Mouse (Mus musculus) ES-E14 (cell line): ENCODE data around the gene Trpv4. TPM values are rescaled to one million over a fixed set of nuclear protein-coding genes. Genes with fewer than 3 reads are reported as not detected.

Experiments
- DNase-seq: peaks from one replicate; pipeline ENCODE4 v3.0.0-alpha.2; 2013; ENCODE audit warnings: low read depth, low spot score
- H3K27ac ChIP-seq: 2 replicates; pipeline ENCODE4 v1.5.1; 2012; ENCODE audit warnings: low read depth, mild to moderate bottlenecking, low read length, moderate library complexity, mixed read lengths; ENCODE audit not compliant: poor library complexity, insufficient read depth, severe bottlenecking
- H3K36me3 ChIP-seq: 2 replicates; pipeline ENCODE4 v1.6.1; 2012; ENCODE audit warnings: mild to moderate bottlenecking, low read length, moderate library complexity, mixed read lengths; ENCODE audit not compliant: control insufficient read depth, poor library complexity, insufficient read depth, severe bottlenecking
- H3K4me1 ChIP-seq, 2 experiments: fragments of 150-350 bp in 1 of 2; sonication (generic) in 1 of 2; 2 replicates each; pipeline ENCODE4 v1.6.1; 2012; ENCODE audit warnings: low read length in 2 of 2, mild to moderate bottlenecking in 1 of 2, mixed read lengths in 1 of 2; ENCODE audit not compliant: control insufficient read depth in 2 of 2, insufficient read depth in 2 of 2, poor library complexity in 1 of 2
- H3K4me3 ChIP-seq, 2 experiments: fragments of 150-350 bp in 1 of 2; sonication (generic) in 1 of 2; 2 replicates each; pipeline ENCODE4 v1.5.1; 2012; ENCODE audit warnings: low read length in 2 of 2, low read depth in 1 of 2, mild to moderate bottlenecking in 1 of 2, mixed read lengths in 1 of 2; ENCODE audit not compliant: insufficient read depth in 1 of 2, poor library complexity in 1 of 2, severe bottlenecking in 1 of 2
- H3K9ac ChIP-seq: 2 replicates; pipeline ENCODE4 v1.6.1; 2012; ENCODE audit warnings: low read depth, mild to moderate bottlenecking, low read length, mixed read lengths; ENCODE audit not compliant: poor library complexity, insufficient read depth, severe bottlenecking
- H3K9me3 ChIP-seq: fragments of 150-350 bp; sonication (generic); 2 replicates; pipeline ENCODE4 v1.6.1; 2012; ENCODE audit warnings: low read depth, mild to moderate bottlenecking, low read length; ENCODE audit not compliant: control insufficient read depth, insufficient read depth
- CHD2 ChIP-seq: IDR thresholded peaks from 2 replicates; pipeline ENCODE4 v1.6.1; 2014; ENCODE audit warnings: mild to moderate bottlenecking, low read depth, low read length, inconsistent platforms
- HCFC1 ChIP-seq: IDR thresholded peaks from 2 replicates; pipeline ENCODE4 v1.6.1; 2012; ENCODE audit warnings: low read length, inconsistent platforms, borderline replicate concordance; ENCODE audit not compliant: insufficient read depth
- MAFK ChIP-seq: IDR thresholded peaks from 2 replicates; pipeline ENCODE4 v1.6.1; 2014; ENCODE audit warnings: mild to moderate bottlenecking, low read depth, low read length, inconsistent platforms; ENCODE audit not compliant: insufficient read depth
- ZC3H11A ChIP-seq: IDR thresholded peaks from 2 replicates; pipeline ENCODE4 v1.6.1; 2012; ENCODE audit warnings: low read depth, mild to moderate bottlenecking, inconsistent platforms, low read length, borderline replicate concordance
- ZNF384 ChIP-seq: IDR thresholded peaks from 2 replicates; pipeline ENCODE4 v1.6.1; 2012; ENCODE audit warnings: low read depth, low read length, inconsistent platforms
- in situ Hi-C, 2 experiments: fragments of 600-800 bp; cut with MboI; formaldehyde crosslinking; loops; one replicate each; pipeline ENCODE4 v1.15.1; 2025; ENCODE audit warnings: low sequenced_read_pairs in 2 of 2, inconsistent platforms in 1 of 2; ENCODE audit not compliant: unreplicated experiment in 2 of 2
- total RNA-seq: library from RNA; depleted of rRNA; stranded (reverse); fragments of 300-350 nt; gene quantifications from 2 replicates; pipeline ENCODE4 v1.2.3, GENCODE M21; 2012

The Trpv4 gene
- total RNA-seq, 1 experiment, result 1.4 TPM

GRCm38 (mm10) chr5:114655721-114656120 lies 2.5 kb downstream of the Trpv4 start:
- Histone ChIP-seq H3K9me3 (no peaks in the 10 kb centered on the region), H3K36me3 (no peaks in the 10 kb centered on the region), H3K4me1 (peaks cover 0 to 5% of the 10 kb centered on the region in 2 experiments; a peak in 1 of 4 replicates), H3K9ac (no peak overlapping the region), H3K27ac (no peak overlapping the region), H3K4me3 (no peak overlapping the region)
- TF ChIP-seq CHD2 (no peak), ZC3H11A (no peak), MAFK (no peak), HCFC1 (no peak), ZNF384 (no peak)
- in situ Hi-C loops, result no loop called here
- DNase-seq, result no peak

GRCm38 (mm10) chr5:114653656-114654437 lies 4.4 kb downstream of the Trpv4 start:
- Histone ChIP-seq H3K4me3 (no peak overlapping the region), H3K27ac (no peak overlapping the region), H3K36me3 (no peaks in the 10 kb centered on the region), H3K4me1 (peaks cover 0 to 2% of the 10 kb centered on the region in 2 experiments; a peak in 1 of 4 replicates), H3K9me3 (no peaks in the 10 kb centered on the region), H3K9ac (no peak overlapping the region)
- TF ChIP-seq CHD2, result no peak
- no peak for TF ChIP-seq HCFC1
- TF ChIP-seq ZC3H11A, result no peak
- no peak for TF ChIP-seq MAFK
- TF ChIP-seq ZNF384, result no peak
- DNase-seq, result no peak
- in situ Hi-C loops, result no loop called here

- no peak for TF ChIP-seq ZC3H11A
- TF ChIP-seq ZNF384, result no peak
- no peak for TF ChIP-seq CHD2
- no peak for TF ChIP-seq HCFC1
- TF ChIP-seq MAFK, result no peak
- Histone ChIP-seq H3K27ac (no peak overlapping the region), H3K36me3 (no peaks in the 10 kb centered on the region), H3K4me1 (peaks cover 0 to 10% of the 10 kb centered on the region in 2 experiments; a peak in 1 of 4 replicates), H3K4me3 (no peak overlapping the region), H3K9me3 (no peaks in the 10 kb centered on the region), H3K9ac (no peak overlapping the region)
- no peak for DNase-seq
- in situ Hi-C loops, result no loop called here
Measured at GRCm38 (mm10) chr5:114651449-114651848, 6.8 kb downstream of the Trpv4 start.

GRCm38 (mm10) chr5:114651002-114651401 lies 7.2 kb downstream of the Trpv4 start:
- Histone ChIP-seq H3K27ac (no peak overlapping the region), H3K4me3 (no peak overlapping the region), H3K9ac (no peak overlapping the region), H3K9me3 (no peaks in the 10 kb centered on the region), H3K36me3 (no peaks in the 10 kb centered on the region), H3K4me1 (peaks cover 0 to 12% of the 10 kb centered on the region in 2 experiments; a peak in 2 of 4 replicates)
- DNase-seq, result no peak
- no peak for TF ChIP-seq ZNF384
- in situ Hi-C loops, result no loop called here

GRCm38 (mm10) chr5:114648728-114649311 lies 9.4 kb downstream of the Trpv4 start:
- no peak overlapping the region for H3K9ac ChIP-seq
- TF ChIP-seq CHD2 (no peak), MAFK (no peak), ZC3H11A (no peak)
- no peak overlapping the region for H3K27ac ChIP-seq
- in situ Hi-C loops, result no loop called here
- H3K4me1 ChIP-seq, result peaks cover 0 to 12% of the 10 kb centered on the region in 2 experiments; a peak in 2 of 4 replicates
- no peak for DNase-seq
- no peaks in the 10 kb centered on the region for H3K9me3 ChIP-seq
- H3K4me3 ChIP-seq, result no peak overlapping the region
- H3K36me3 ChIP-seq, result no peaks in the 10 kb centered on the region
